Mouse (Mus musculus) heart, embryonic 12.5 days (tissue): ENCODE results near the gene Kyat1. TPM values are rescaled to one million over a fixed set of nuclear protein-coding genes. Genes with fewer than 3 reads are reported as not detected.

Experiments used
- ATAC-seq: fragments of 200-750 bp; cut with Nextera tagmentation; 2 replicates; pipeline ENCODE4 v1.8.0; 2017; ENCODE audit warnings: moderate TSS enrichment, moderate library complexity; ENCODE audit not compliant: insufficient number of reproducible peaks, low FRiP score
- H3K27ac ChIP-seq: fragments of 300-500 bp; sonication (generic); 2 replicates; pipeline ENCODE4 v1.5.1; 2016; ENCODE audit warnings: mild to moderate bottlenecking, moderate library complexity; ENCODE audit not compliant: poor library complexity, severe bottlenecking
- H3K27me3 ChIP-seq: fragments of 300-500 bp; sonication (generic); replicated peaks from 2 replicates; pipeline ENCODE4 v1.6.1; 2016; ENCODE audit warnings: mild to moderate bottlenecking, moderate library complexity
- H3K36me3 ChIP-seq: fragments of 300-500 bp; sonication (generic); 2 replicates; pipeline ENCODE4 v1.6.1; 2016; ENCODE audit warnings: mild to moderate bottlenecking, moderate library complexity
- H3K4me1 ChIP-seq: fragments of 300-500 bp; sonication (generic); replicated peaks from 2 replicates; pipeline ENCODE4 v1.6.1; 2016; ENCODE audit warnings: mild to moderate bottlenecking
- H3K4me2 ChIP-seq: fragments of 300-500 bp; sonication (generic); 2 replicates; pipeline ENCODE4 v1.6.1; 2016; ENCODE audit warnings: mild to moderate bottlenecking, moderate library complexity
- H3K4me3 ChIP-seq: fragments of 300-500 bp; sonication (generic); 2 replicates; pipeline ENCODE4 v1.5.1; 2016; ENCODE audit warnings: mild to moderate bottlenecking
- H3K9ac ChIP-seq: fragments of 300-500 bp; sonication (generic); 2 replicates; pipeline ENCODE4 v1.6.1; 2016; ENCODE audit warnings: mild to moderate bottlenecking, moderate library complexity
- H3K9me3 ChIP-seq: fragments of 300-500 bp; sonication (generic); replicated peaks from 2 replicates; pipeline ENCODE4 v1.6.1; 2016; ENCODE audit warnings: mild to moderate bottlenecking, moderate library complexity
- WGBS: fragments of 180-500 bp; shearing (Covaris S2); methylation state at CpG from one replicate; pipeline ENCODE4 v1.1.7; 2016; 5-methylcytosine and 5-hydroxymethylcytosine counted together
- polyA plus RNA-seq: library from polyadenylated mRNA; unstranded; fragments of >200 nt; fragmentation: Nextera tagmentation; extraction: Ambion mirVana; gene quantifications from 2 replicates; pipeline ENCODE4 v1.2.1, GENCODE M21; 2016

Kyat1 gene
- polyA plus RNA-seq: 14.0 and 14.9 TPM in 2 replicates

DNA sequence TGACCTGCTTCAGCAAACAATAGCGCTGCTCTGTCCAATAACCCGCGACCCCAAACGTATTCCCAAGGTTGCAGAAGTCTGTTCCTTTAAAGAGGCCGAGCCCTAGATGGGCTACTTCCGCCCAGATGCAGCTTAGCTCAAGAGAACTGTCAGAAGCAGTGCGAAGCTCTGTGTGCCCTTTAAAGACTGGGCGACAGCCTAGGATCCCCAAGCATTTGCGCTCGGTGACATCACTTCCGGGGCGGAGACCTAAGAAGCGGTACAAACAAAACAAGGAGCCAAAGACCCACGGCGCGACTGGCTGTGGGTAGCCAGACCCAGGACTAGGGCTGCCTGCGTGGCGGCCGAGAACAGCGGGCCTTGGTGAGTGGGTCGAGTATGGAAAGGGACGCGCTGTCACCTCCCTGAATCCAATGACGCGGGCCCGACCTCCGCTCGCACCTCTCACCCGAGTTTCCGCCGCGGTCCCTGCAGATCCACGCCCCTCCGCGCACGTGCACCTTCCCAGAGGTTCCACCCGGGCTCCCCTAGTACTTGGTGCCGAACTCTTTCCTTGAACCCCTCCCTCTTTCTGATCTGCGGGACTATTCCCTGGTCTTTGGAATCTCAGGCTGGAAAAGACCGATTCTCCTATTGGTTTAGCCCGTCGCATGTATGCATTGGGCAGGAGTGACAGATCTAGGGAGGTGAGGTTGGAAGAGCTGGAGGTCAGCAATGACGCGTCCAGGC, at the start of gene Kyat1:
Kyat1 (minus strand) TSS at position 219 of the 729 bp plus-strand sequence.
- ATAC-seq: peak; percentile 94
- H3K4me1 ChIP-seq: peaks cover 16% of the 10 kb centered on the region
- H3K9me3 ChIP-seq: no peaks in the 10 kb centered on the region
- peak within 1 kb of the TSS; percentile 79 for H3K27ac ChIP-seq
- no peaks in the 10 kb centered on the region for H3K36me3 ChIP-seq
- H3K4me2 ChIP-seq: peak within 1 kb of the TSS; percentile 88
- H3K9ac ChIP-seq: peak within 1 kb of the TSS; percentile 83
- under 1% methylated on average over 44 of the region's 44 CpGs for whole genome bisulfite sequencing
- H3K4me3 ChIP-seq: peak within 1 kb of the TSS; percentile 80
- H3K27me3 ChIP-seq: no peaks in the 10 kb centered on the region

DNA sequence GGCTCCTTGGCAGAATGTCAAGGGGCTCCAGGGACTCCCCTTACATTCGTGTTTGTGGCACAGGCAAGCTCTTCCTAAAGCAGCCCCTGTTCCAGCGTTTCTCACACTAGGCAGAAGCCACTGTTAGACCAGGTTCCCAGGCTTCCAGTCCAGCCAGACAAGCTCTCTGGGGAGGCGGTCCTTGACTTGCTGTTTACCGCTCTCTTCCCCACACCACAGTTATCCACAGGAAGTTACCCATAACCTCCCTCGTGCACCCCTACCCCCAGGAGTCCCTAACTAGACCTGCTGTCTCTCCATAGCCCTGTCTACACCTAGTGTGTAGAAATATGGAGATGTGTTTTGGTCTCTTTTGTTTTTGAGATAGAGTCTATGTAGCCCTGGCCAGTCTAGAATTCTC, 48.2 kb upstream of the Kyat1 start:
- no peak overlapping the region for H3K9ac ChIP-seq
- peaks cover 38% of the 10 kb centered on the region for H3K4me1 ChIP-seq
- H3K4me3 ChIP-seq: no peak overlapping the region
- H3K27ac ChIP-seq: no peak overlapping the region
- H3K4me2 ChIP-seq: no peak overlapping the region
- H3K9me3 ChIP-seq: no peaks in the 10 kb centered on the region
- 75% methylated on average over 5 of the region's 5 CpGs for WGBS
- H3K27me3 ChIP-seq: no peaks in the 10 kb centered on the region
- ATAC-seq: no peak
- H3K36me3 ChIP-seq: peaks cover 81% of the 10 kb centered on the region

DNA sequence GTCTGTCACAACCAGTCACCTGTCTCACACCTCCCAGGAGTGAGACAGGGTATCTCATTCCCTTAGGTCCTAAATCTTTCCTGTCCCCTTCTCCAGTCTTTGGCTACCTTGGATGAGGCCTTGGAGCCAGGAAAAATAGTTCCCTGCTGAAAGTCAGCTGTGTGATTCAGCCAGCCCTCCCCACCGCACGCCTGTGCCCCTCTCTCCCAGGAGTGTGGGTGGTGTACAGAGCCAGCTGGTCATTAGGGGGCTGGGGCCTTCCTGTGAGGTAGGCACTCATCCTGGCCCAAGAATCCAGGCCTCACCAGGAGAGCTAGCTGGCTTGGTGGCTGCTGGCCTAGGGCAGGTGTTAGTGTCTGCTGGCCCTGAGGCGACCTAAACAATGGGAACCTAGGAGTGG, 46.9 kb upstream of the Kyat1 start:
- WGBS: 81% methylated on average over 3 of the region's 3 CpGs

DNA sequence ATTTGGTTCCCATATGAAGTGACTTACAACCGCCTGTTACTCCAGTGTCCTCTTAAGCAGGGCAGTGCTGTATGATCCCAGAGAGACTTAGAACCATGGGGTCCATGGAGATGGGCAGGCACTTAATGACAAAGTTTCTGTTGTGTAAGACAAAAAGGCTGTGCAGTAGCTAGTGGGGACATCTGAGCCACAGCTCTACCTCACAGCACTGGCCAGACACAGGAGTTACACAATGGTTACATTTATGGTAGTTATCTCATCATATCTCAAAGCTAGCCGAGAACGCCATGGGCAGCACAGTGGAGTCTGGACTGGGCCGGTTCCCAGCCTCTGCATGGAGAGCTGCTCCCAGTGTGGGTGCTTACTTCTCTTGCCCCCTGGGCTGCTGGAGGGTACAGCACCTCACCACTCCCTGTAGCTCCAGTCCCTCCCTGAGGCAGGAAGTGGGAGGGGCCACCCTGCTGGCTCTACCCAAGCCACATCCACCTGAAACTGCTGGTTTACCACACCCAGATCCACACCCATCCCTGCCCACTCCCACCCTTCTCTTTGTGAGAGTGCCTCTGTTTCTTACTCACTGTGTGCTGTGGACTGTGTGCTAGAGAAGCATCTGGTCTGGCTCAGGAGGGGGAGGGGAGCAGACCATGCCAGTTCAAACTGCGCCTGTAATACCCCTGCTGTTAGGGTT, 45.9 kb upstream of the Kyat1 start:
- H3K9ac ChIP-seq: no peak overlapping the region
- H3K36me3 ChIP-seq: peaks cover 76% of the 10 kb centered on the region
- H3K9me3 ChIP-seq: no peaks in the 10 kb centered on the region
- H3K27ac ChIP-seq: peak overlapping the region; percentile 52
- ATAC-seq: peak; percentile 63; the same call in 1 of the 2 replicates
- H3K4me3 ChIP-seq: no peak overlapping the region
- peaks cover 29% of the 10 kb centered on the region for H3K4me1 ChIP-seq
- no peak overlapping the region for H3K4me2 ChIP-seq
- WGBS: 54% methylated on average over 5 of the region's 5 CpGs
- H3K27me3 ChIP-seq: no peaks in the 10 kb centered on the region

More for the DNA sequence above, 46.9 kb upstream of the Kyat1 start:
- Histone ChIP-seq H3K4me1 (peaks cover 29% of the 10 kb centered on the region), H3K4me2 (no peak overlapping the region), H3K27me3 (no peaks in the 10 kb centered on the region), H3K9me3 (no peaks in the 10 kb centered on the region), H3K36me3 (peaks cover 81% of the 10 kb centered on the region), H3K27ac (peak overlapping the region; percentile 52; the same call in 1 of the 2 replicates), H3K4me3 (no peak overlapping the region), H3K9ac (0 out of 2 replicates have a peak overlapping the region, but pooled peaks have one; percentile 28)
- ATAC-seq: no peak

DNA sequence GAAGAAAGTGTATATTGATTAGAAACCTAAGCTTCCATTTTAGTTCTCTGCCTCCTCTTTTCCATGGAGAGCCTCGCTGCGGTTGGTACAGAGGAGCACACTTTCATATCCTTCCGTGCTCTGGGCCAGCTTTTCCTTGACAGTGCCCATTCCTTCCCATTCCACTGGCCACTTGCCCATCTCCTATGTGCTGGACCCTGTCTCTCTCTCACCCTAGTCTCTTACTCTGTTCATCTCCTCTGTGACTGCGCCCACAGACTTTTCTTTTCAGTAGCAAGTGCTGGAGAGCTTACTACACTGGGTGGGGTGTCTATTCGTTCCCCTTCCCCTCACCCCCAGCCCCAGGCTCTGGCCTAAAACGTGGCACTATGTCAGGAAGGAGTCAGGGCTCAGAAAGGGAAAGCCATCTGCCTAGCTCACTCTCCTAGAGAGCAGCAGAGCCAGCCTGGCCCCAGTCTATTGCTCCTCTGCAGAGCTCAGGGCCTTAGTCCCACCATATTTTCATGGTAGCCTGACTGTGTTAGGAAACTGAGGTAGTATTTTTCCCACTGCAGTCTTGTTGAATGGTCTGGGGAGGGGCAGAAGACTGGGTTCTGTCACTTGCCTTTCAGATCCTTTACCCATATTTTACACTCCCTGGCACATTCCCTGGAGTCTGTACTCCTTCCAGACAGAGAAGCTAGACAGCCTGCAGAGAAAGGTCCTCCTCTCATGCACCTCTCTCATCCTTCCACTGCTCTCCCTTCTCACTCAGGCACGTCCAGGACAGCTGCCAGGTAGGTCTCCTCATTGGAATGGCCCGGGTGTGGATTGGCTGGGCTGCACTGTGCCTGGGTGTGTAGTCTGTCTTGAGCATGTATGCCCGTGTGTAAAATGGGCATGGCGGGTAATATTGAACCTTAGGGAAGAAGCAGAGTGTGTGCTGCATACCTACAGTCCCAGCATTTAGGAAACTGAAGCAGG, 44.8 kb upstream of the Kyat1 start:
- H3K27me3 ChIP-seq: no peaks in the 10 kb centered on the region
- H3K4me2 ChIP-seq: no peak overlapping the region
- H3K4me1 ChIP-seq: peaks cover 29% of the 10 kb centered on the region
- peak overlapping the region; percentile 23; the same call in 1 of the 2 replicates for H3K9ac ChIP-seq
- WGBS: 86% methylated on average over 10 of the region's 10 CpGs
- H3K36me3 ChIP-seq: peaks cover 73% of the 10 kb centered on the region
- H3K27ac ChIP-seq: peak overlapping the region; percentile 52; the same call in 1 of the 2 replicates
- H3K9me3 ChIP-seq: no peaks in the 10 kb centered on the region
- H3K4me3 ChIP-seq: no peak overlapping the region
- ATAC-seq: no peak

DNA sequence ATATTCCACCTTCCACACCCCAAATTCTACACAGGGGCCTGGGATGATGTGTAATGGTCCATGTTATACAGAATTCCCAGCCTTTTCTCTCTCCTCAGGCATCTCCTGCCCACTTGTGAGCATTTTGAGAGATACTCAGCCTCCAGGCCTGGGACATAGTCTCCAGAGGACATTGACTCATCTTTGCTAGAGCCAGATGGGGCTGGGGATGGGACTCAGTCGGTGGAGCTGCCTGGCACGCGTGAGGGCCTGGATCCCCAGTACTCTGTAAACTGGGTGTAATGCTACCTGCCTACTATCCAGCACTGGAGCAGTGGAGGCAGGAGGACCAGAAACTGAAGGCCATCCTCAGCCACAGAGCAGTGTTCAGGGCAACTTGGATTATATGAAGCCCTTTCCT, 43.5 kb upstream of the Kyat1 start:
- 94% methylated on average over 3 of the region's 3 CpGs for WGBS
- no peak overlapping the region for H3K9ac ChIP-seq
- ATAC-seq: no peak
- no peaks in the 10 kb centered on the region for H3K27me3 ChIP-seq
- H3K27ac ChIP-seq: no peak overlapping the region
- H3K4me2 ChIP-seq: no peak overlapping the region
- H3K36me3 ChIP-seq: peaks cover 71% of the 10 kb centered on the region
- peaks cover 34% of the 10 kb centered on the region for H3K4me1 ChIP-seq
- H3K4me3 ChIP-seq: no peak overlapping the region
- H3K9me3 ChIP-seq: no peaks in the 10 kb centered on the region

DNA sequence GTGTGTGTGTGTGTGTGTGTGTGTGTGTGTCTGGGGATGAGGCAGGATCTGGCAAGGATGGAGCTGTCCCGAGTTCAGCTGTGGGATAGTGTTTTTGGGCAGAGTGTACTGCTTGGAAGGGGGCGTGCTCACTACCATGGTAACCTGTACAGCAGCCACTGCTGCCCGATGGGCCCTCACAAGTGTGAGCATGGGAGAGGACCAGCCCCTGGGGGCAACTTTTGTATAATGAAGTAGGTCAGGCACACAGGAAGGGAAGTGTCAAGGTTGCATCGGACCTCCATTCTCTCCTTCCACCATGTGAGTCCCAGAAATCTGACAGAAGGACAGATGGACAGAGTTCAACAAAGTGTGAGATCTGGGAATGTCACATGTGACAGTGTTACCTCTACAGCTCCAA, 42.0 kb upstream of the Kyat1 start:
- no peak for ATAC-seq
- WGBS: 79% methylated on average over 4 of the region's 4 CpGs
- peaks cover 37% of the 10 kb centered on the region for H3K4me1 ChIP-seq

DNA sequence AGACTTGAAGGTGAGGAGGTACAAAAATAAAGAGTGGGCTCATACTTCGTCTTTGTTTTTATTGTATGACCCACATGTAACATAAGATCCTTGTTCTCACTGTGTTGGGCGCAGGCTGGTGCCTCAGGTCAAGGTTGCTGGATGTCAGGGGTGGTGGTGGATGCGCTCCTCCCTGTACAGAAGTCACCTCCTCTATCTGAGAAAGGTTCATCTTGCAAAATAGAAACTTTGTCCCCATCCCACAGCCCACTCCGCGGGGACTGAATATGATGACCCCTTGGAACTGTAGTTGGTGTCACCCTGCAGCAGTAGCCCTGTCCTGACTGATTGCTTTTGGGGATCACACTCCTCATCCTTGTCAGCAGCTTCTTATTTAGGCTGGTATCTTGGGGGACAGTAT, 41.4 kb upstream of the Kyat1 start:
- no peak overlapping the region for H3K4me3 ChIP-seq
- peaks cover 78% of the 10 kb centered on the region for H3K36me3 ChIP-seq
- WGBS: 89% methylated on average over 5 of the region's 5 CpGs
- 0 out of 2 replicates have a peak overlapping the region, but pooled peaks have one; percentile 9 for H3K9ac ChIP-seq
- no peaks in the 10 kb centered on the region for H3K9me3 ChIP-seq
- no peak overlapping the region for H3K4me2 ChIP-seq
- ATAC-seq: no peak
- H3K27me3 ChIP-seq: no peaks in the 10 kb centered on the region
- no peak overlapping the region for H3K27ac ChIP-seq
- H3K4me1 ChIP-seq: peaks cover 37% of the 10 kb centered on the region

More for the DNA sequence above, 42.0 kb upstream of the Kyat1 start:
- H3K4me2 ChIP-seq: no peak overlapping the region
- H3K27me3 ChIP-seq: no peaks in the 10 kb centered on the region
- peaks cover 74% of the 10 kb centered on the region for H3K36me3 ChIP-seq
- H3K9ac ChIP-seq: 0 out of 2 replicates have a peak overlapping the region, but pooled peaks have one; percentile 16
- no peak overlapping the region for H3K27ac ChIP-seq
- H3K4me3 ChIP-seq: no peak overlapping the region
- no peaks in the 10 kb centered on the region for H3K9me3 ChIP-seq

DNA sequence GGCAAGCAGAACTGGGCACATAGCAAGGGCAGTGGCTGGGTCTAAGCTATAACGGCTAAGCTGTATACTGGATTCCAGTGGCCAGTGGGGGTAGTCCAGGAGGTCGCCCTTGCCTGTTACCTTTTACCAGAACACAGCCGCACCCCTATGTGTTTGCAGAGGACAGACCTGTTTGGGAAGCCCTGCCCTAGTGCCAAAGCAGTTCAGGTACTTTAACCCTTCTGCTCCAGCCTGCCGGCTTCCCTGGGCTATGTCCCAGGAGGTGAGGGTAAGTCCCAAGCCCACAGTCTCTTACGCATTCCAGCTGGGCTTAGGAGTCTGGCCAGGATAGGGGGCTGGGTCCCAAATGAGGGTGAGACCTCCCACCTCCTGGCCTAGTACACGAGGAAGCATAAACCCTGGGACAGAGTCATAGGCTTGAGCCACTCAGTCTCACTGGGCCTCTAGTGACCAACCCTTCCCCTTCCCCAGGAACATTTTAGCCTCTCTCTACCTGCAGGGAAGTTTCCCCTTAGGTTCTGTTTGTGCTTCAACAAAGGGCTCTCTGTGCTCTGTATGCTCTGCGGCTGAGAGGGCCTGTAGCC, 39.0 kb upstream of the Kyat1 start:
- H3K9me3 ChIP-seq: no peaks in the 10 kb centered on the region
- no peaks in the 10 kb centered on the region for H3K27me3 ChIP-seq
- H3K4me3 ChIP-seq: no peak overlapping the region
- no peak overlapping the region for H3K27ac ChIP-seq
- 74% methylated on average over 7 of the region's 7 CpGs for WGBS
- H3K36me3 ChIP-seq: peaks cover 83% of the 10 kb centered on the region
- no peak for ATAC-seq
- no peak overlapping the region for H3K4me2 ChIP-seq
- H3K9ac ChIP-seq: 0 out of 2 replicates have a peak overlapping the region, but pooled peaks have one; percentile 11
- H3K4me1 ChIP-seq: peaks cover 44% of the 10 kb centered on the region

DNA sequence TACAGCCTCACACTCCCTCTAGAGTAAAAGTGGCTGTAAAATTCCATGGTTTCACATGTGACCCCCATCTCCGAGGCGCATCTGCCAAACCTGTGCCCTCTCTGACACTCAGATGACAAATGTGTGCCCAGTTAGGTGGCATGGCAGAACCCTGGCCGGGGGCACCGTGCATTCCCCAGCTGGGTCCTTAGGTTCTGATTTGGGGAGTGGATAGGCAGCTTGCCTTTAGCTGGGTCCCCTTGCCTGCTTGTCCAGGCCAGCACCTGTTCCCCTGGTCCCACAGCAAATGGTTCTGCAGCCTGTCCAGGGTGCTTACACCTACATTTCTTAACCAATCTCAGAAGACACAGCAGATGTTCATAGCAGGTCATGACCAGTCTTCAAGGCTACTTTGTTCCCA, 37.7 kb upstream of the Kyat1 start:
- Histone ChIP-seq H3K27ac (peak overlapping the region; percentile 79; the same call in 1 of the 2 replicates), H3K4me1 (peaks cover 57% of the 10 kb centered on the region)

More for the DNA sequence above, 37.7 kb upstream of the Kyat1 start:
- ATAC-seq: no peak
- Histone ChIP-seq H3K9ac (no peak overlapping the region), H3K27me3 (no peaks in the 10 kb centered on the region), H3K4me2 (no peak overlapping the region), H3K4me3 (no peak overlapping the region), H3K9me3 (no peaks in the 10 kb centered on the region), H3K36me3 (peaks cover 70% of the 10 kb centered on the region)
- WGBS: 95% methylated on average over 4 of the region's 4 CpGs
